Mouse (Mus musculus): ENCODE results near the gene Fam57b.

DNA sequence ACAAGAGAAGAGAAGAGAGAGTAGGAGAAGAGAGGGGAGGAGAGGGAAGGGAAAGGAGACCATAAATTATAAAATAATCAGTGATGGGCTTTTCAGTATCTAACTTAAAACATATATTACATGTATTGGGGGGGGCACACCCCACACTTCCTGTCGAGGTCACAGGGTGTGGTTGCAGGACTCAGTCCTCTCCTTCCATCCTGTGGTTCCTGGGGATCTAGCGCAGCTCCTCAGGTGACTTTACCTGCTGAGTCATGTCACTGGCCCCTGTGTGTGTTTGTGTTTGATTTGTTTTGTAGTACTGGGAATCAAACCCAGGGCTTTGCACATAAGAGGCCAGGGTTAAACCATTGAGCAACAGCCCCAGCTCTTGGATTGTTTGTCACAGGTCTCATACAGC, 23.0 kb upstream of the Fam57b start:
- TF ChIP-seq E2F4 (IDR thresholded peaks at IDR 0.05; ENCODE audit: insufficient read depth) (no peak), POLR2A (IDR thresholded peaks at IDR 0.05; ENCODE audit: insufficient read length, low read depth) (no peak), TCF12 (IDR thresholded peaks at IDR 0.05; ENCODE audit: insufficient read depth, poor library complexity, severe bottlenecking) (no peak), MYOG (IDR thresholded peaks at IDR 0.05; ENCODE audit: control insufficient read depth in 1 of 3, insufficient read depth in 1 of 3, insufficient read length in 2 of 3, low read depth in 2 of 3) (no peak)

Measured in myocyte (in vitro differentiated cells).